Mouse (Mus musculus) embryonic facial prominence, embryonic 13.5 days (tissue): ENCODE results near the gene Atp2c2. TPM values are rescaled to one million over a fixed set of nuclear protein-coding genes. Genes with fewer than 3 reads are reported as not detected.

Source experiments
- ATAC-seq: fragments of 200-750 bp; cut with Nextera tagmentation; 2 replicates; pipeline ENCODE4 v1.8.0; 2017; ENCODE audit warnings: low read depth; ENCODE audit not compliant: insufficient number of reproducible peaks, insufficient read depth, low FRiP score, low TSS enrichment
- H3K27ac ChIP-seq: fragments of 300-500 bp; sonication (generic); 2 replicates; pipeline ENCODE4 v1.5.1; 2015; ENCODE audit warnings: moderate library complexity, mild to moderate bottlenecking, inconsistent platforms
- H3K27me3 ChIP-seq: fragments of 300-500 bp; sonication (generic); 2 replicates; pipeline ENCODE4 v1.6.1; 2015; ENCODE audit warnings: mild to moderate bottlenecking, inconsistent platforms
- H3K36me3 ChIP-seq: fragments of 300-500 bp; sonication (generic); 2 replicates; pipeline ENCODE4 v1.6.1; 2015; ENCODE audit warnings: mild to moderate bottlenecking, inconsistent platforms
- H3K4me1 ChIP-seq: fragments of 300-500 bp; sonication (generic); 2 replicates; pipeline ENCODE4 v1.6.1; 2015; ENCODE audit warnings: inconsistent platforms
- H3K4me2 ChIP-seq: fragments of 300-500 bp; sonication (generic); 2 replicates; pipeline ENCODE4 v1.6.1; 2015; ENCODE audit warnings: moderate library complexity, mild to moderate bottlenecking, inconsistent platforms
- H3K4me3 ChIP-seq: fragments of 300-500 bp; sonication (generic); 2 replicates; pipeline ENCODE4 v1.5.1; 2015; ENCODE audit warnings: mild to moderate bottlenecking, inconsistent platforms
- H3K9ac ChIP-seq: fragments of 300-500 bp; sonication (generic); 2 replicates; pipeline ENCODE4 v1.6.1; 2015; ENCODE audit warnings: mild to moderate bottlenecking, inconsistent platforms
- H3K9me3 ChIP-seq: fragments of 300-500 bp; sonication (generic); 2 replicates; pipeline ENCODE4 v1.6.1; 2016; ENCODE audit warnings: inconsistent platforms
- WGBS: fragments of 180-500 bp; shearing (Covaris S2); methylation state at CpG from one replicate; pipeline ENCODE4 v1.1.7; 2015; ENCODE audit warnings: mixed read lengths; 5-methylcytosine and 5-hydroxymethylcytosine counted together
- polyA plus RNA-seq: library from polyadenylated mRNA; unstranded; fragments of >200 nt; fragmentation: Nextera tagmentation; extraction: Ambion mirVana; gene quantifications from 2 replicates; pipeline ENCODE4 v1.2.1, GENCODE M21; 2015

The Atp2c2 gene
- polyA plus RNA-seq, 1 experiment from 2014 or later = 2.3 TPM

DNA sequence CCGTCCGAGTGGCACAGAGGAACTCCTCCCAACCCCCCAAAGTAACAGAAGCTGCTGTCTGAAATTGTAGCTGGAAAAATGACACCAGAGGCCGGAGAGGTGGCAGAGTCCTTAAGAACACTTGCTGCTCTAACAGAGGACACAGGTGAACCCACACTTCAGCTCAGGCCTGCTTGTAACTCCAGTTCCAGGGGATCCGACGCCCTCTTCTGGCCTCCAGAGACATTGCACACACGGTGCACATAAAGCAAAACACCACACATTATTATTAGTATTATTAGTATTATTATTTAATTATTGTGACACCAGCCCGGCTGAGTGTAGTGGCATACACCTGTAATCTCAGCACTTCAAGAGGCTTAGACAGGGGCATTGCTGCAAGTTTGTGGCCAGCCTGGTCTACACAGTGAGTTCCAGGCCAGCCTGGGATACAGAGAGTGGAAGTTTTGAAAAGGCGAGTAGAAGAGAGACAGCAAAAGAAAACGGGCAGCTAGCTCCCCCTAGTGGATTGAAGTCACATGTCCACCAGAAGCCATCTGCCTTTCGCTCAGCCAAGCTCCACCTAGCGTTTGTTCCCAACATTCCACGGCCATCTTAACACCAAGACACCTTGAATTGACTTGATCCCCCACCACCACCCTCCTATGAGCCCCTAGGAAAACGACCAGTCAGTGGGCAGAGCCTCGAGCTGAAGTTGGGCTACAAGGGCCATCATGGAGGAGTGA lies 79.4 kb downstream of the Atp2c2 start:
- no peak overlapping the region for H3K9ac ChIP-seq
- H3K4me2 ChIP-seq = peak overlapping the region; percentile 92
- H3K27ac ChIP-seq = peak overlapping the region; percentile 76; the same call in 1 of the 2 replicates
- no peak for ATAC-seq
- no peaks in the 10 kb centered on the region for H3K27me3 ChIP-seq
- peaks cover 19% of the 10 kb centered on the region for H3K4me1 ChIP-seq
- H3K36me3 ChIP-seq = no peaks in the 10 kb centered on the region
- H3K4me3 ChIP-seq = peak overlapping the region; percentile 58; the same call in 1 of the 2 replicates
- H3K9me3 ChIP-seq = no peaks in the 10 kb centered on the region
- WGBS = 23% methylated on average over 14 of the region's 14 CpGs

DNA sequence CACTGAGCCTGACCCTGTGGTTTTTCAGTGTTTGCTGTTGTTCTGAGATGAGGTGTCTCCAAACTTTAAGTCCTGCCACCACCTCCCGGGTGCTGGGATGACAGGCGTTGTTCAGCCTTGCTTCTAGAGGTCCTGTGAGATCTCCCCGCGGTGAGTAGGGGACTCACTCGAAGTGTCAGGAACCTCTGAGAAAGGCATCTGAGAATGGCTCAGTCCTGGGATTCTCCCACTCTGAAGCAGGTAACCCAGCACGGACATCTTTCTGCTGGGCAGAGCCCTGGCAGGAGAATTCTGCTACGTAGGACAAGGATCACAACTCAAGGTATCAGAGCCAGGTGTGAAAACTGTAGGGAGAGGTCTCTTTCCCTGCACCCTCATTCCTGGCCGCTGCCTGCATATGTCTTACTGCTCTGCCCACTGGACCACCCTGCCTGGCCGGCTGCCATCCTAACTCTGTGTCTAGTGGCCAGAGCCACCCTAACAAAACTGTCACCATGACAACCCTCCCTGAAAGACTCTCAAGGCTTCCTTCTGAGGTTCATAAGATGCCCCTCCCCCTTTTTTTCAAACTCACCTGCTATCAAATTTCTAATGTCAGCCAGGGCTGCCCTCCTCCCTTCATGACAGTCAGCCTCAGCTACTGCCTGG lies 80.7 kb downstream of the Atp2c2 start:
- H3K9ac ChIP-seq = no peak overlapping the region
- 76% methylated on average over 9 of the region's 9 CpGs for WGBS
- no peaks in the 10 kb centered on the region for H3K9me3 ChIP-seq
- H3K36me3 ChIP-seq = no peaks in the 10 kb centered on the region
- H3K27ac ChIP-seq = no peak overlapping the region
- H3K4me2 ChIP-seq = no peak overlapping the region
- H3K4me1 ChIP-seq = peaks cover 19% of the 10 kb centered on the region
- H3K27me3 ChIP-seq = no peaks in the 10 kb centered on the region
- no peak for ATAC-seq
- H3K4me3 ChIP-seq = no peak overlapping the region

DNA sequence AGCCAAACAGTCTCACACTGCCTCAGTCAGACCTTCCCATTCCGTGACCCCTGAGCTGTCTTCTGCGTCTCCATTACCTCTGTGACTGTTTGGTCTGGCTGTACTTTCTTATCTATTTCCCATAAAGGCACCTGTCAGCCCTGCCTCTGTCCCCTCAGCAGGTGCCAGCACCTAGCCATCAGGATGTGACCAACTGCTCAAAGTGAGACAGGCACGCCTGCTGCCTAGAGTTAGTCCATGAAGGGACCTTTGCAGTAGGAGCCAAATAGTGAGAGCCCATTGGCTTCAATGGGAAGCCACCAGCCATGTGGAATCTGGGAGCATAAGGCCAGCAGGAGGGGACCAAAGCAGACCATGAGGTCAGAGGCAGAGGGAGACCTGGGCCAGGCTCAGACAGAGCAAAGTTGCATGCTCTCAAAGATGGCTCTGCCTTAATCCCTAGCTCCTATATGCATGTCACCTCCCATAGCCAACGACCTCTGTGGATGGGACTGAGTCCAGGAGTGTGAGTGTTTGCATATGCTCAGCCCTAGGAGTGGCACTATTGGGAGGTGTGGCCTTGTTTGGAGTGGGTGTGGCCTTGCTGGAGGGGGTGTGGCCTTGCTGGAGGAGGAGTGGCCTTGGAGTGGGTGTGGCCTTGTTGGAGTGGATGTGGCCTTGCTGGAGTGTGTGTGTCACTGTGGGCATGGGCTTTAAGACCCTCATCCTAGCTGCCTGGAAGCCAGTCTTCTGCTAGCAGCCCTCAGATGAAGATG lies 81.5 kb downstream of the Atp2c2 start:
- WGBS = 65% methylated on average over 4 of the region's 4 CpGs
- H3K27ac ChIP-seq = no peak overlapping the region
- H3K9me3 ChIP-seq = no peaks in the 10 kb centered on the region
- no peak for ATAC-seq
- peaks cover 21% of the 10 kb centered on the region for H3K4me1 ChIP-seq
- no peak overlapping the region for H3K4me2 ChIP-seq
- no peak overlapping the region for H3K9ac ChIP-seq
- no peaks in the 10 kb centered on the region for H3K27me3 ChIP-seq
- H3K4me3 ChIP-seq = no peak overlapping the region
- no peaks in the 10 kb centered on the region for H3K36me3 ChIP-seq

DNA sequence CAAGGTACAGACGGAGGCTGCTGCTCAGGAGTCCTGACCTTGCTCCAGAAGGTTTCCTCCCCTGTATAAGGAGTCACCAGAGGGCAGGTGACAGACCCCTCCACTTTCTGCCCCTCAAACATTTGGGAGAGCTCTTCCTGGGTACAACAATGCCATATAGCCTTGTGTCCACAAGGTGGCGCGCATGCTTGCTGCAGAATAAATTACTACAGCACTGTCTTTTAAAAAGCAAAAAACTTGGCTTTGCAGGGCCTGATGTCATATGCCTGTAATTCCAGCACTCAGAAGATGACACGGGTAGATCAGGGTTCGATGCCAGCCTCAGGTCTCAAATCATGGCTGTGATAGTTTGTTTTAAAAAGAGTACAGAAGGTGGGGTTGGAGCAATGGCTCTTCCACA lies 82.9 kb downstream of the Atp2c2 start:
- Histone ChIP-seq H3K36me3 (no peaks in the 10 kb centered on the region), H3K4me2 (no peak overlapping the region), H3K4me3 (no peak overlapping the region), H3K27me3 (no peaks in the 10 kb centered on the region), H3K9ac (no peak overlapping the region), H3K27ac (no peak overlapping the region), H3K9me3 (no peaks in the 10 kb centered on the region), H3K4me1 (peaks cover 12% of the 10 kb centered on the region)
- 8% methylated on average over 5 of the region's 5 CpGs for WGBS
- no peak for ATAC-seq

DNA sequence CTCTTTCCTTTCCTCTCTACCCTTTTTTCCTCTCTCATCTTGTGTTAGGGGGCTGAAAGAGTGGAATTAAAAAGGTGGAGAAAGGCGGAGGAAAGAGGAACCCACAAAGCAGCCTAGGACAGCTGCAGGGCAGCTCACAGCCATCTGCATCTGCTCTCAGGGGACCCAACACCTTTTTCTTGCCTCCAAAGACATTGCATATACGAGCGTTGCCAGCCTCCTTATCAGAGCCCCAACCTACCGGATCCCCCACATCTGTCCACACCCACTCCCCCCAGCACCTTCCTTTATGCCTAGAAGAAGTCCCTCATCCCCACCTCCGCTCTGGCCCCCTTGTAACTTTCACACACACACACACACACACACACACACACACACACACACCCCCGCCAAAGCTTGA lies 83.8 kb downstream of the Atp2c2 start:
- Histone ChIP-seq H3K27me3 (no peaks in the 10 kb centered on the region), H3K9me3 (no peaks in the 10 kb centered on the region), H3K4me3 (no peak overlapping the region), H3K27ac (no peak overlapping the region), H3K9ac (no peak overlapping the region), H3K4me1 (peaks cover 8% of the 10 kb centered on the region), H3K36me3 (no peaks in the 10 kb centered on the region), H3K4me2 (no peak overlapping the region)
- WGBS = 64% methylated on average over 6 of the region's 6 CpGs
- no peak for ATAC-seq

DNA sequence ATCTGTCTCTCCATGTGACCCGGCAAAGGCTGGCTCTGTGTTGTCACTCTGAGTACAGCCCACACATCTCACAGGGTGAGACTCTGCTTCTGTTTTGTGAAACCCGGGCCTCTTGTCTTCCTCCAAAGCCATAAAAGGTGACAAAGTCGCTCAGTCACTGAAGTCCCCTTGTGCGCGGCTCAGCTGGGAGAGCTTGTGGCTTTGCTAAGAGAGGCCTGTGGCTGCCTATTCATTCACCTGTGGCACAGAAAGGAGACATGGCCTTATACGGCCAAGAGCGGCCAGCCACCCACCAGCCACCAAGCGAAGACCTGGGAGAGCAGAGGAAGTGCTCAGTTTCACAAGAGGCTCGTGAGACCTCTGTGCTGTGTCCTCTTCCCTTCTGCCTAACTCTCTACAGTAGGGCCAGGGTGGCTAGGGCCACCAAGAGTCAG lies 84.3 kb downstream of the Atp2c2 start:
- Histone ChIP-seq H3K9me3 (no peaks in the 10 kb centered on the region), H3K27me3 (no peaks in the 10 kb centered on the region), H3K36me3 (no peaks in the 10 kb centered on the region), H3K27ac (no peak overlapping the region), H3K4me3 (no peak overlapping the region), H3K4me2 (no peak overlapping the region), H3K4me1 (0 out of 2 replicates have a peak, but pooled peaks cover 3% of the 10 kb centered on the region), H3K9ac (no peak overlapping the region)
- WGBS = 53% methylated on average over 9 of the region's 9 CpGs
- no peak for ATAC-seq

DNA sequence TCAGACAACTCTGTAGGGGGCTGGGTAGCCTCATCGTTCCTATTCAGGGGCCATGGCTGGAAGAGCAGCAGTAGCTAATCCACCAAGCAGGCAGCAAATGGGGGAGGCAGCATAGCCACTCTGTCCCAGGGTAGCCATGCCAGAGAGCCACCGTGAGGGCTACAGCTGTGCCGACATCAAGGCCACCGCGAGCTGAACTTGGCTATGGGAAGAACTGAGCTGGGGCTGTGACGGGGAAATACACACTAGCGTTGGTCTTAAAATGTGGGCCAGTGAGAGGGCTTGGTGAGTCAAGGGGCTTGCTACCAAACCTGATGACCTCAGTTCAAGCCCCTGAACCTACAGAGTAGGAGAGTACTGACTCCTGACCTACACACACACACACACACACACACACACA lies 84.9 kb downstream of the Atp2c2 start:
- 70% methylated on average over 7 of the region's 7 CpGs for WGBS
- no peak overlapping the region for H3K4me3 ChIP-seq

DNA sequence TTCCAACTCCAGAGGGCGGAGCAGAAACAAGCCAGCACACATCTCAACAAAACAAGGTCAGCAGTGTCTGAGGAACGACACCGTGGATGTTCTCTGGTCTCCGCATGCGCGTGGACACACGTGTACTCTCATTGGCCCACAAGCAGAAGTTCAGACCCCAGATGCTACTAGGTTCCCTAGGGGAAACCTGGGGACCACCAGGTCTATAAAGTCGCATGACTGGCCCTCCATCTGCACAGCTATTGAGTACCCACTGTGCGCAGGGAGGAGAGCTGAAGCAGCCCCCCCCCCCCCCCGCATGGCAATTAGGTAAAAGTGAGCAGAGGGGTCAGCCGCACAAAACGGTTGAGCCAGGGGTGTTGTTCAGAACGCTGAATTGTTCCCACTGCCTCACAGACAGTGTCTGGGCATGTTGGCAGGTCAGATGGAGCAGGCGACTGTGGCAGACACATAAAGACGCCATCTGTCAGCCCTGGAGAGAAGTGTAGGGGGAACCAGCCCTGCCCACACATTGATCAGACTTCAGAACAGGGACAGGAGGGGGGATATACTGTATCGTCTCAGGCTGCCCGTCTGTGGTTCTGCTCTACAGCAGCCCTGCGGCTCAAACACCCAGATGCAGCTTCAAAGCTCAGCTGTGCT lies 86.1 kb downstream of the Atp2c2 start:
- Histone ChIP-seq H3K27ac (no peak overlapping the region), H3K36me3 (no peaks in the 10 kb centered on the region), H3K9me3 (no peaks in the 10 kb centered on the region), H3K9ac (no peak overlapping the region), H3K4me1 (0 out of 2 replicates have a peak, but pooled peaks cover 3% of the 10 kb centered on the region), H3K4me2 (0 out of 2 replicates have a peak overlapping the region, but pooled peaks have one; percentile 9), H3K27me3 (no peaks in the 10 kb centered on the region), H3K4me3 (no peak overlapping the region)
- 48% methylated on average over 18 of the region's 18 CpGs for WGBS
- no peak for ATAC-seq

More for the DNA sequence above, 84.9 kb downstream of the Atp2c2 start:
- Histone ChIP-seq H3K27me3 (no peaks in the 10 kb centered on the region), H3K9me3 (no peaks in the 10 kb centered on the region), H3K4me2 (no peak overlapping the region), H3K4me1 (0 out of 2 replicates have a peak, but pooled peaks cover 3% of the 10 kb centered on the region), H3K9ac (no peak overlapping the region), H3K36me3 (no peaks in the 10 kb centered on the region), H3K27ac (no peak overlapping the region)
- ATAC-seq = no peak

DNA sequence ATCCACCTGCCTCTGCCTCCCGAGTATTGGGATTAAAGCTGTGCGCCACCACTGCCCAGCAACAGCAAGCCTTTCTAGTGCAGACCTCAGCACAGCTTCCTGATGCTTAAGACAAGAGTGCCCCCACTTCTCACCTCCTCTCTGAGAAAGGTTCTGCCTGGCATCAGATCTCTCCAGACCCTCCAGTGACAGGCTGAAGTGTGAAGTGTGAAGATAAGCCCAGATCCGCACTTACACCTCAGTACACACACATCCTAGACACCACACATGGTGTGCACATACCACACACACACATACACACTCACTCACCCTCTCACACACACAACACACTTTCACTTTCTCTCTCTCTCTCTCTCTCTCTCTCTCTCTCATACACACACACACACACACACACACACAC lies 87.1 kb downstream of the Atp2c2 start:
- Histone ChIP-seq H3K9me3 (no peaks in the 10 kb centered on the region), H3K4me1 (peaks cover 7% of the 10 kb centered on the region), H3K36me3 (no peaks in the 10 kb centered on the region), H3K4me2 (no peak overlapping the region), H3K4me3 (no peak overlapping the region), H3K9ac (no peak overlapping the region), H3K27me3 (no peaks in the 10 kb centered on the region), H3K27ac (no peak overlapping the region)
- no peak for ATAC-seq
- WGBS = 70% methylated on average over 3 of the region's 3 CpGs

DNA sequence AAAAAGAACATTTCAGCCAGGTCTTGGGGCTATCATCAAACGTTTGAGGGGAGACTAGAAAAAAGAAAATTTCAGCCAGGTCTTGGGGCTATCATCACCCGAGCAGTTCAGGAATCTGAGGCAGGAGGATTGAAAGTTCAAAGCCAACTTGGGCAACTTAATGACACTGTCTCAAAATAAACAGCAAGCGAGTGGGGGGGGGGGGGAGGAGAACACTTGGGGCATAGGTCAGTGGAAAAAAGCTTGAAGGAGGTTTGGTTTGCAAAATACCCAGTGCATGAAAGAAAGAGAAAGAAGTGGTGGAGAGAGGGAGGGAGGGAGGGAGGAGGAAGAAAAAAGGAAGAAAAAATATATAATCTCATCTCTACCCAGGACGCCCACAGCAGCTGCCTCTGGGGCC lies 87.5 kb downstream of the Atp2c2 start:
- Histone ChIP-seq H3K4me2 (no peak overlapping the region), H3K9me3 (no peaks in the 10 kb centered on the region), H3K4me1 (peaks cover 11% of the 10 kb centered on the region), H3K27ac (no peak overlapping the region), H3K36me3 (no peaks in the 10 kb centered on the region), H3K9ac (no peak overlapping the region), H3K4me3 (no peak overlapping the region), H3K27me3 (no peaks in the 10 kb centered on the region)
- 33% methylated on average over 4 of the region's 4 CpGs for WGBS
- ATAC-seq = no peak

DNA sequence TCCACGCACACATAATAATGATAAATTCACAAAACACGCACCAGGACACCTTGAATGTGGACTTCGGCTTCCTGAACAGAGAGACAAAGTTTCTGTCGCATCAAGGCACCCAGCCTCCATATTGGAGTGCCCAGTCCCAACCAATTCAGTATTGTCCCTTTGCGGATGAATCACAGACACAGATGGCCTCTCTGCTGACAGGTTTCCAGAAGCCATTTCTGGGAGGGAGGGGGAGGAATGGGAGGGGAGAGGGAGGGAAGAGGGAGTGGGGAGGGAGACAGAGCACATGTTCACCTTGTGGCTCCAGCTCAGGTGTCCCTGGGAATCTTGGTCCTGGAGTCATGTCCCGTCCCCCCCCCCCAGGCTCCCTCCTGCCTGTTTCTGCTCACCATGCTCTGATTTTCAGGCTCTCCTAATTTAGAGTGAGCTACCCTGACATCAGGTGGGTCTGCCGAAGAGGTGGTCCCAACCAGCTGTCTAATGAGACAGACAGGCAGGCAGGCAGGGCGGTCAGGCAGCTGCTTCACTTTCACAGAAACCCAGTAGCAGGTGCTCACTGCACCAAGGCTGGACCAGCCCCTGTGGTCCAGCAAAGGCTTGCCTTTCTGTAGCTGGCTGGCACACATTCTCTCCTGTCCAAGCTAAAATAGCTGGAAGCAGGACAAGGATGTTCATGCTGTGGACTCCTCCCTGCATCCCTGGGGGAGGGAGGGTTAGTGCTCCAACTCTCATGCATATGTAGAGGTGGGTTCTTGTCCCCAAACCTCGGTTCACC lies 89.0 kb downstream of the Atp2c2 start:
- Histone ChIP-seq H3K27me3 (no peaks in the 10 kb centered on the region), H3K4me2 (no peak overlapping the region), H3K9ac (no peak overlapping the region), H3K4me3 (no peak overlapping the region), H3K4me1 (peaks cover 11% of the 10 kb centered on the region), H3K36me3 (no peaks in the 10 kb centered on the region), H3K9me3 (no peaks in the 10 kb centered on the region), H3K27ac (no peak overlapping the region)
- no peak for ATAC-seq
- WGBS = 66% methylated on average over 9 of the region's 9 CpGs
